Mouse (Mus musculus): ENCODE data around the gene Tnfrsf12a.

Gene Tnfrsf12a

DNA sequence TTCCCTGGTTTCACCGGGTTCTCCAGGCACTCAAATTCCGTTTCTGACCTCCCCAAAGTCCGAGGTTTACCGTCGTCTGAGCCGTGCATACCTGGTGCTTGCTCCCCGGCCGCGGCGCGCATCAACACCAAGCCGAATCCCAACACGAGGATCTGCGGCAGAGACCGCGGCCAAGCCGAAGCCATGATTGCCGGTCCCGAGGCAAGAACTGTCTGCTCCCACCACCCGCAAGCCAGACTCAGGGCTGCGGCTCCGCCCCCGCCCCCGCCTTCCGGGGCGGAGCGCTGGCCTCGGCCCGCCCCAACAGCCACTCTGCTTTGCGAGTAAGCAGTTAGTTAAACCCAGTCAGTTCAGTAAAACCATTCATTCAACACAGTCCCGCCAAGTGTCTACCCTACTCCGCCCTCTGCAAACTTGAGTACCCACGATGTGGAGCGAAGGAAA is at the start of gene Tnfrsf12a:
Gene Tnfrsf12a (minus strand): TSS at position 233 of the 444 bp plus-strand sequence.
- in situ Hi-C loops (cut with MboI; ENCODE audit: low sequenced_read_pairs) = no loop called here

DNA sequence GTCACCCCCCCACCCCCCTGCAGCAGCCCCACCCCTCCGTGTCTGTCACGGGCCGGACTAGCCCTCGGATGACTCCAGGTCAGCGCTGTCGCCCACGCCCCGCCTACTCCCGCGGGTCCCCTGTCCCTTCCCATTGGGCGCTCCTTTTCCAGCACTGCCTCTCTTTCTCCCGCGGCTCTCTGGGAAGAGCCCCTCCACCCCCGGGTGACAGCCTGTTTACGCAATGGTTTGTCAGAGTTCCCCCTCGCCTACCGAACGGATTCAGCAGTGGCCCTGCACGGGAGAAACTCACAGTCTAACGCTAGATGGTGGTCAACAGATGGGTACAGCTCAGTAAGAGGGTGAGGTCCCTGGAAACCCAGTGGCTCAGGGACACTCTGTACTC is 49.5 kb upstream of the Tnfrsf12a start:
- in situ Hi-C loops (cut with MboI; ENCODE audit: low sequenced_read_pairs) = no loop called here

DNA sequence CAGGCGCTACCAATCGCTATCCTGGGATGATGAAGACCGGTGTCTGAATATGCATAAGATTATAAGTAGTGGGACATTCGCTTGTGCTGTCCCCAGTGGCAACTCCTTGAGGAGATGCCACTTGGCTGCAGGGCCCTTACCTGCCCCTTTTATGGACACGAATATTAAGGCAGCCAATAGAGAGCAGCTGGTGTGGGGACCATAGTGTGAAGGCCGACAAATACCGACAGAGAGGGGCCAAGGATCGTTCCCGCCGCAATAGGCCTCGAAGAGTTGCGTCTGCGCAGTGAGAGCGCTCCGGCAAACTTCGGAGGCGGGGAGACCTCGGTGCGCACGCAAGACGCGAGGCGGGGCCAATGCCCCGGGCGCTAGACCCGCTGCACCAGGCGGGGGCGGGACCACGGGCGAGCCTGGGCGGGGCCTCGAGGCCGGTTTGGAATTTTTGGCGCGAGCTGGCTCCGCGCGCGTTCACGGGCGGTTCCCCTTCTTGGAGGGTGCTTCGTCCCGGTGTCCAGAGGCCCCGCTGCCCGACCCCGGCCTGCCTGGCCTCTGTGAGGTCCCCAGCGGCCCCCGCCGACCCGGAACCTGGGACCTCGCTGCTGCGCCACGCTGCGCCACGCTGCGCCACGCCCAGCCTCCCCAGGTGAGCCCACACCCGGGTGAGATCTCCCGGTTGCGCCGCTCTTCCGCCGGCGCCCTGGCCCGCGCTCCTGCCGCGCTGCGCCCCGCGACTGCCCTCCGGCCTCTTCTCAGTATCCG is 48.9 kb upstream of the Tnfrsf12a start, which contains the start of gene Pkmyt1:
Gene Pkmyt1 (plus strand): TSS at position 338 of the 759 bp plus-strand sequence.
- in situ Hi-C loops (cut with MboI; ENCODE audit: low sequenced_read_pairs) = no loop called here

DNA sequence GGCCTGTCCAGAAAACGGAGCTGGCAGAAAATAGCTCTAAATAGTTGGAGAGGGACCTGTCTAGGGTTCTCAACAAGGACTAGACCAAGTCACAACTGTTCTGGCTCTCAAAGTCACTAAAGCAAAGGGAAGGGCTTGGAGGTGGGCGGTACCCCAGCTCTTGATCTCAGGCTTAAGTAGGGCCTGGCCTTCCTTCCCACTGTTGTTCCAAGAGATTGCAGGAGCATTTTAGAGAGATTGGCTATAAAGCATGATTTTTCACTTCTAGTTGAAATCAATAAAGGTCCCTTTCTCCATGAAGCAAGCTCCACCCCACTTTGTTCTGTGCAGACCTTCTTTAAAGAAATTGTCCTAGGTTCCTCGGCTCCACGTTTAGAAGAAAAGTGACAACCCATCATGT is 48.2 kb upstream of the Tnfrsf12a start:
- in situ Hi-C loops (cut with MboI; ENCODE audit: low sequenced_read_pairs) = no loop called here

DNA sequence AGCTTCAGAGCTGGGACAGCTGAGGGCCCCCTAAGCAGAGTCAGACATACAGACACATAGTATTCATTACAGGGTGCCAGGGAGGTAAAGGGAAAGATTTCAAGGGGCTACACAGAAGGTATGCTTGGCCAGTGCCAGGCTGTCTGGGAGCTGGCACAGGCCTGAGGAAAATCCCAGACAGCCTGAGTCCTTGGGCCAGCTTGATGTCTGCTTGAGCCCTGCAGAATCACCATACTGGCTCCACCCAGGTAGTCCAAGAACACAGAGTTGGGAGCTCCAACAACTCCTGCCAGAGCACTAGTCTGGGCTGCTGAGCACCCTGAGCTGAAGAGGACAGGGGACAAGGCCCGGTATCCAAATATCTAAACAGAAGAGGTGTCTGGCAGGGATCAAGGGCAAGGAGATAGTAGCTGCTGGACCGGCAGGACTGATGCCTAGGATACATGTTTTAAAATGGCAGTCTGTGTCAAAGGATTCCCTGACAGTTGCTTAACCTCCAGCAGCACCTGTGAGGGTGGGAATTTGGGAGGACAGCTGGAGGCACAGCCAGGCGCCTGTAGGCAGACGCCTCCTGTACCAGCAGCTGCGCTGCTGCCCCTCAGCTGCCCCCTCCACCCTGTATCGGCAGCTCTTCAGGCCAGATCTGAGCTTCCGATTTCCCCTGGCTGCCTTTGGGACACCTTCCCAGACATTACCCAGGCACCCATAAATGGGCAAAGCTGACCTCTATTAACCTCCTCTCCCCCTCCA is 45.3 kb upstream of the Tnfrsf12a start, which contains the start of gene 1520401A03Rik:
Gene 1520401A03Rik (minus strand): TSS at position 408 of the 750 bp plus-strand sequence.
- in situ Hi-C loops (cut with MboI; ENCODE audit: low sequenced_read_pairs) = no loop called here

DNA sequence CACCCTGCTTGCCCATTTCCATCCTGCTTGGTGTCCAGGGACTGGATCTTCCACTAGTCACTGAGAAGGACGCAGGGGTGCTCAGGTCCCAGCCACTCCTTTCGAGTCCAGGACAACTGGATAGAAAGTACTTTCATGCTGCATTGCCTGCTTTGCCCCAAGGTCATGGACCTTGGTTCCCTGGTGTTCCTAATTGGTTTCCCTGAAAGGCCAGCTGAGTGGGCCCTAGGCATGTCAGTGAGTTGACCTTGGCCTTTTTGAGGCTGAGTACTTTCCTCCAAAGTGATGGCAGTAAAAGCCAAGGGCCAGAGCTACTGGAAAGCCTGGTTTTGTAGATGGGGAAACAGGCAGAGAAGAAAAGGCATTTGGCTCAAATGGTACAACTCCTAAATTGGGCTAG is 44.6 kb upstream of the Tnfrsf12a start:
- in situ Hi-C loops (cut with MboI; ENCODE audit: low sequenced_read_pairs) = no loop called here

DNA sequence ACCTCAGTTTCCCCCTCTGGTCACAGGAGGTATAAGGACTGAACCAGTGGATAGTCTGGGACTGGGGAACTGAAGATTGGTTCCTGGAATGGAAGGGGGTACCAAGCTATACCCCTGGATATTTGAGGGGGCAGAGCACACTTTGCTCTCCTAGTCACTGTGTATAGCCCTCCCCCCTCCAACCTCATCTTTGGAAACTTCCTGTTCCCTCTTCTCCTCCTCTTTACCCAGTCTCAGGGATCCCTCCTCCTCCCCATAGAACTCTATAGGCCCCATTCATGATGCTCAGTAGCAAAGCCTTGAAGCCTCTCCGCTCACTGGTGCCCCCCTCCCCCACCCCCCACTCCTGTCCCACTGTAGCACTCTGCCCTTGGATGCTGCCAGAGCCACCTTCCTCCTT is 42.2 kb upstream of the Tnfrsf12a start:
- in situ Hi-C loops (cut with MboI; ENCODE audit: low sequenced_read_pairs) = no loop called here

DNA sequence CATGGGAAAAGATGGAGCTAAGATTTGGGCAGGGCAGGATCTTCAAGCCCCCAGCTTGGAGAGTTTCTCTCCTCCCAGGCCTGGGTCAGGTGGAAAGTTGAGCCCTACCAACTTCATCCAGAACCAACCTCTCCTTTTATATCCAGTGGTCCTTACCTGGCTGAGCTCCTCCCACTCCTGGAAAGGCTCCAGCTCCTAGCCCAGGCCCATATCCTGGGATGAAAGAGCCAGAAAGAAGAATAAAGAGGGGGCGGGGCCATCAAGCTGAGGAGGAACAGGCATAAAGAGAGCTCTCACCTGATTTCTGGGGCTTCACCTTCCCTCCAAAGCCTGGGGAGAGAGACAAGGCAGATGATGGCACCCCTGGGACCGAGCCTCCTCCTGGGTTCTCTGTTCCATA is 39.7 kb upstream of the Tnfrsf12a start:
- in situ Hi-C loops (cut with MboI; ENCODE audit: low sequenced_read_pairs) = no loop called here

DNA sequence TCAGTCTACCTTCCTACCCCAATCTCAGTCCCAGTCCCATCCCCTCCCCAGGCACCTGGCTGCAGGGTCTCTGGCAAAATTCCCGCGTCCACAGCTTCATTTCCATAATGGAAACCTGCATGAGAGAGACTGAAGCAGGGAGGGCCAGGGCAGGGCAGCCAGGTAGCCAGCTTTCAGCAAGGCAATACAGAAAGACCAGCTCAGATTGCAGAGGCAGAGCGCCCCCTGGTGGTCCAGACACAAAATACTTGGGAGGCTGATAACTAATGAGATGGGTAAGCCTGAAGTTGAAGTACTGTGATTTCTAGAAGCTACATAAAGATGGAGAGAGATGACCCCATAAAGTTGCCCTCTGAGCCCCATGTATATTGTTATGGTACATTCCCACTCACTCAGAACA is 28.9 kb upstream of the Tnfrsf12a start:
- in situ Hi-C loops (cut with MboI; ENCODE audit: low sequenced_read_pairs) = no loop called here

DNA sequence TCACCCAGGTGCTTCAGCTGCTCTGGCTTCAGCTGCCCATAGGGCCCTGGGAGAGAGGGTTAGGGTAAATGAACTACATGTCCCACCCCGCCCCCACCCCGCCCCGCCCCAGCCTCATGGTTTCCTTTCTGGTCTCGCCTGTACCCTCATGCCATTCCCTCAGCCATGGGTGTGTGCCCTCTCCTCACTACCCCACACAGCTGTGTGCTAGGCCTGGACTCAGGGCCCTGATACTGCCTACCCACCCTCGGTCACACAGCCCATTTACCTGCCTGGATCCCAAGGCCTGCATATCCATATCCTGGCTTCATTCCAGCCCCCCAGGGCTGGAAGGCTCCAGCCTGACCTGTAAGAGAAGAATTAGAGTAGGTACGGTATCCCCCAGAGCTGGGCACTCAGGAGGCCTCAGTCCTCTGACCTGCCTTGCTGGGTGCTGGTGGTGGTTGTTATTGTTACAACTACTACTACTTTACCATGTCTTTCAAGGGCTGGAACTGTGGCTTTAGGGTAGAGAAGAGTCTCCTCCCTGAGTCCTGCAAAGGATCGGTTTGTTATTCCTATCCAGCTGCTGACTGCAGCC is 28.3 kb upstream of the Tnfrsf12a start:
- in situ Hi-C loops (cut with MboI; ENCODE audit: low sequenced_read_pairs) = no loop called here

DNA sequence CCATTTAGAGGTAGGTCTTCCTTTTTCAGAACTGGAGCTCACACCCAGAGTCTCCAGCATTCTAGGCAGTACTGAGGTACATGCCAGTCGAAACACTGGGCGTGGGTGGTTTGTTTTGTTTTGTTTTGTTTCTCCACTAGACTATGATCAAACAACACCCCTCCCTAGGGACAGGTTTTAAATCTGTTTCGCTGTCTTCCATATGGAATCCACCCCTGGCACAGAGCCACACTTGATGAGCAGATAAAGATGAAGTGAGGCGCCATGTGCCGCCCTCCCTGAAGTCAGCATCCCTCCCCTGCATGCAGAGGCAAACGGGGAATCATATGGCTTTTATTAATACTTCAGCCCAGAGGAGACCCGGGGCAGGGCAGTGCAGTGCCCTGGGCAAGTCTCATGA is 27.5 kb upstream of the Tnfrsf12a start:
- in situ Hi-C loops (cut with MboI; ENCODE audit: low sequenced_read_pairs) = no loop called here

DNA sequence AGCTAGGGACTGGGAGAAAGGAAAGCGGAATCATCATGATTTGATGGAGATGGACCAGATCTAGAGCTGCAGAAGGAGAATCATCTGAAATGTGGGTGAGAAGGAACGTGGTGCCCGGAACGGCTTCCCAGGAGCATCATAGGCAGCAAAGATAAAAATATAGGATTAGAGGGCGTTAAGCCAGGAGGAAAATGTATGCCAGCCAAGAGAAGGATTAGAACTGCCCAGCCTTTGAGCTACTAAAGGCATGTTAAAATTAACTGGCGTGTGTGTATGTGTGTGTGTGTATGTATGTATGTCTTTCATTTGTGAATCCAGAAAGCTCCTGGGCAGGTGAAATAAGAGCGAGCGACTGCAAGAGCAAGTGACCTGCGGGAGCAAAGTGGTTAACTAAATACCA is 26.0 kb upstream of the Tnfrsf12a start:
- in situ Hi-C loops (cut with MboI; ENCODE audit: low sequenced_read_pairs) = no loop called here

DNA sequence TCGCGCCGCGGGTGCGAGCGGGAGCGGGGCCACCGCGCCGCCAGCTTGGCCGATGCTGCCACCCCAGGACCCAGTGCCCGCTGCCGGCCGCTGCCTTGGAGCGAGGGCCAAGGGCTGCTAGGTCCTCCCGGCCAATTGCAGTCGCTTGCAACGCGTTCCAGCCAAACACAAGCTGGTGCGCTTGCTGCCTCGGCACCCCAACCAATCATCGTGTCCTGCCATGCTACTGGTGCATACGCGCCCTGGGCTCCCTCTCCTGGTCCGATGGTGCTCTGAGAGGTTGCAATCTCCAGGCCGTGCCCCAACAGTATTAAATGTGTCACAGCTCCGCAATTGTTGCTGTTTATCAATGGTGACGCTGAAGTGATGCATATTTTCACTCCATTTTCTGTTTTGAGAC is 22.8 kb upstream of the Tnfrsf12a start:
- in situ Hi-C loops (cut with MboI; ENCODE audit: low sequenced_read_pairs) = no loop called here

DNA sequence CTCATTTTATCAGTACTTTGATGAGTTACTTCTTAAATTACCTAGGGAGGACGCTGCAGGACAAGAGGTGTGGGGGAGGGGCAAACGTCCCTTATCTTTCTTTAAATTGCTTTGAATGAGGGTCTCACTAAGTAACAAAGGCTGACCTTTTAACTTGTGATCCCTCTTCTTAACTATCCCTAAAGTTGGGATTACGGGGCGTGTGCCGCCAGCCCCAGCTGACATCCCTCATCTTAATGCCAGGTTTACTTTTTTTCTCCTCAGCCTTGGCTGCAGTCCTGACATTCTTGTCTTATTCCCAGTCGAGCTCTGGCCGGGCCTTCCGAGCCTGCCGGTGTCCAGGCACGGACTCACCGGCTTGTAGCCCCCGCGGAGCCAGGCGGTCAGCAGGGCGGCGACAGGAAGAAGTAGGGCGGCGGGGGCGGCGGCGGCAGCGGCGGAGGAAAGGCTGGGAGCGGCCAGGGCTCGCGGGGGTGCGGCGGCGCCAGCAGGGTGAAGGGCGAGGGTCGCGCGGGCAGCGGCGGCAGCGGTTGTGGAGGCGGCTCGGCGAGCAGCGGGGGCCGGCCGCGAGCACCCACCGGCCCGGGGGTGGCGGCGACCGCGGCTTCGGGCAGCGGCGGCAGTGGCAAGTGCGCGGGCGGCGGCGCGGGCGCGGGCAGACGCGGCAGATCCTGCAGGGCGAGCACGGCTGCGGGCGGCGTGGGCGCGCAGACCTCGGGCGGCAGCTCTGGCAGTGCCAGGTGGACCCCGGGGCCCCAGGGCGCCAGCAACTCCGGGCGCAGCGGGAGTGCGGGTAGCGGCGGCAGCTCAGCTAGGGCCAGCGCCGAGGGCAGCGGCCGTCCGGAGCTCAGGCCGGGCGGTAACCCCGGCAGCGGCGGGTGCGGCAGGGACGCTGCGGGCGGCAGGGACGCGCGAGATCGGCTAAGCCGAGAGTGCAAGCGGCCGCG is 22.1 kb upstream of the Tnfrsf12a start:
- in situ Hi-C loops (cut with MboI; ENCODE audit: low sequenced_read_pairs) = no loop called here

DNA sequence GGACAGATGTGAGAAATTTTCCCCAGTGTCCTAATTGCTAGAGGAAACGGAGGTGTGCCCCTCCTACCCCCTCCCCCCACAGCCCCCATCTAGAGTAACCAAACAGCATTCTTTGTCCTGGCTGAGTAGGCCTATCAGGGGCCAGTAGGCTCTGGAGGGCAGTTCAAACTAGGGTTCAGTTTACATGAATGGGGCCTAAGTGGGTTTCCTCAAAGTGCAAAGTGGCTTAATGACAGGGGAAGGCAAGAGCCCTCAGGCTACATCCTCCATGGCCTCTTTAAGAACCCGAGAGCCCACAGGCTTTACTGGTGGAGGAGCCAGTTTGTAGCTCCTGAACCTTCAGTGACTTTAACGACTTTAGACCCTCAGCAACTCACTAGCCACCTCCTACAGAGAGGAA is 18.5 kb upstream of the Tnfrsf12a start:
- in situ Hi-C loops (cut with MboI; ENCODE audit: low sequenced_read_pairs) = no loop called here

DNA sequence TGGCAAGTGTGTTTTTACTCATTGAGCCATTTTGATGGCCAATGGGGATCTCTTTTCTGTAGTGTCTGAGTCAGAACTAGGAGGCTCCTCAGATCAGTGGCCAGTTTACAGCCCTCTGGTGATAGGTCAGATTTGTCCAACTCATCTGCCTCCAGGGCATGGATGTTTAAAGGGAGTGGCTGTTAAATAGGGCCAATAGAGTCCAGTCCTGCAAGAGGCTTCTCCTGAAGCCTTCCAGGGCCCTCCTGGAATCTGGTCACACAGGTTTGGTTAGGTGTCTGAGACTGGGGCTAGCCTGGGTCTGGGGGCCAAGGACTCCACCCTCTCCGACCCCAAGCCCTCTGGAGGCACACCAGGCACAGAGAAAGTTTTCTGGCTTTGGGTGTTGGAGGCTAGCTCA is 17.2 kb upstream of the Tnfrsf12a start:
- in situ Hi-C loops (cut with MboI; ENCODE audit: low sequenced_read_pairs) = no loop called here

DNA sequence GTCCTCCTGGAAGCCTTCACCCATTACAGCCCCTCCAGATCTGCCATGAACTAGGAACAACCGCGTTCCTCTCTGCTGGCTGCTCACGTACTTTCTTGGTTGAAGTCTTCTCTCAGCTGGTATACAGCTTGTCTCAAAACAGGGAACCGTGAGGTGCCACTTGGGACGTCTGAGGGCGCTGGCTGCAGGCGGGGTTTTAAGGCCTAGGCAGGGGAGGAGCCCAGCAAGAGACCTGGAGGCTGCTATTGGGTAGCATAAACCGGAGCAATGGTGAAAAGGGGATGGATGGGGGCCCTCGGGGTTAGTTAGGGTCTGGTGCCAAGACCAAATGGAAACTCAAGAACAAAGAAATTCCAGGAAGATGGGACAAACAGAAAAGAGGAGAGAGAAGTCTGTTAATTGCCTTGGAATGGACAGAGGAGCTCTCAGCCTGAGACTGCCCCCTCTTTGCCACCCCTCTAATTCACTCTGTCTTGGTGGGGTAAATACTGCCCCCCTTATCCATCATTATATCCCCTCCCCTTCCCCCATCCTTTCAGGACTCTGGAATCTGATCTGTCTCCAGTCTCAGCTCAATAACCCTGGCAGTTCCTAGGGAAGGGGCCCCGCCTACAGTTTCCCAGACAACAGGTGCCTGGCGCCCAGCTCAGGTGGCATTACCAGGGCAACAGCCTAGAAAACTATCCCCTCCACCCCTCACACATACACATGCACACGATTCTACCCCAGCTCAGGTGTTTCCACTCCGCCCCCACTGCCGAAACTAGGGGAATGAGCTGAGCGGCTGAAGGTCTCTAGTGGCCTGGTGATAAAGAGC is 6.8 kb upstream of the Tnfrsf12a start, which contains the start of gene Cldn9:
Gene Cldn9 (minus strand): TSS at position 171 of the 817 bp plus-strand sequence.
- in situ Hi-C loops (cut with MboI; ENCODE audit: low sequenced_read_pairs) = no loop called here

DNA sequence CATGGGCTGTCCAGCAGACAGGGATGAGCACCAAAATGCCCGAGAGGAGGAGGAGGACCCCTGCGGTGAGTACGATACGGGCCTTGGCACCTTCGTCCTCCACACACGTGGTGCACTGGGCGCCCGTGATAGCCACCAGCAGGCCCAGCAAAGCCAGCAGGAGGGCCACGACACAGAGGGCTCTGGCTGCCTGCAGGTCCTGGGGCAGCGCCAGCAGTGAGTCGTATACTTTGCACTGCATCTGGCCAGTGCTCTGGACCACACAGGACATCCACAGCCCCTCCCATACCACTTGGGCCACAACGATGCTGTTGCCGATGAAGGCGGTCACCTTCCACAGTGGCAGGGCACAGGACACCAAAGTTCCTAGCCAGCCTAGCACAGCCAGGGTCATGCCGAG is 6.0 kb upstream of the Tnfrsf12a start:
- in situ Hi-C loops (cut with MboI; ENCODE audit: low sequenced_read_pairs) = no loop called here

DNA sequence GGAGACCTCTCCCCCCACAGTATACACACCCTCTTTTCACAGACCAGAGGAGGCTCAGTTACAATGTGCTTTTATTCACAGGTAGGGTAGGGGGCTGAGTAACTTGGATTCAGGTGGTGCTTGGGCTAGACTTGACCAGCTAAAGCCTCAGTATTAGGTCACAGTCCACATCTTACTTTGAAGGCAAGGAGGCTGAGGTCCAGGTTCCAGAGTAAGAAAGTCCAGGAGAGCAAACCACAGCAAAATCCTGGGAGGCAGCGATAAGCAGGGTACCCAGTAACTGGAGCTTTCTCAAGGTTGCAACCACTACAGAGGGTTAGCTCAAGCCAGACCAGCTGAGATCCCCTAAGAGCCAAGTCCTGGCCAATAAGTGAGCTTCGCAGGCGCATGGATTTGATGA is 5.3 kb upstream of the Tnfrsf12a start:
- in situ Hi-C loops (cut with MboI; ENCODE audit: low sequenced_read_pairs) = no loop called here

DNA sequence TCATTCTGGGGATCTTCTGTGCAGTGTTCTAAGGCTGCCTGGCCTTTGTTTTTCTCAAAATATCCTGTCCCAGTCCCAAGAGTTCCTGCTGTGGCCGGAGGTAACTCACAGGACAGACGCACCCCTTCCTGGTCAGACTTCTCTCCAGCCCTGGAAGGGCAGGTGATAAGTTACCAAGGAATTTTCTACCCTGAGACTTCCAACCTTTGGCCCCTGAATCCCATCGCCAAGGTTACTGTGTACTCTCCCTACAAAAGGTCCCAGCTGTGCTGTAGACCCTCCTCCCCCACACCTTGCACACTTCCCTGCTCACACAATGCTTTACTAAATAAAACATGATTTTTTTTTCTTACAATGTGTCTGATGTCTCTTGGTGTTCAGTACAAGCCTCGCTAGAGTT is 4.8 kb upstream of the Tnfrsf12a start:
- in situ Hi-C loops (cut with MboI; ENCODE audit: low sequenced_read_pairs) = no loop called here
